Mouse (Mus musculus) G1E (cell line): ENCODE data around the gene Rae1.

Source experiments
- CTCF ChIP-seq: IDR thresholded peaks from 2 replicates; pipeline ENCODE4 v1.5.1; 2012; ENCODE audit warnings: low read depth, low read length, inconsistent platforms, mixed read lengths
- GATA1 ChIP-seq: IDR thresholded peaks from 2 replicates; pipeline ENCODE4 v1.6.1; 2012; ENCODE audit warnings: borderline replicate concordance, low read length, inconsistent platforms, mixed read lengths
- TAL1 ChIP-seq: conservative IDR thresholded peaks from 2 replicates; pipeline ENCODE4 v1.6.1; 2012; ENCODE audit warnings: low read depth, low read length, inconsistent platforms, mixed read lengths

DNA sequence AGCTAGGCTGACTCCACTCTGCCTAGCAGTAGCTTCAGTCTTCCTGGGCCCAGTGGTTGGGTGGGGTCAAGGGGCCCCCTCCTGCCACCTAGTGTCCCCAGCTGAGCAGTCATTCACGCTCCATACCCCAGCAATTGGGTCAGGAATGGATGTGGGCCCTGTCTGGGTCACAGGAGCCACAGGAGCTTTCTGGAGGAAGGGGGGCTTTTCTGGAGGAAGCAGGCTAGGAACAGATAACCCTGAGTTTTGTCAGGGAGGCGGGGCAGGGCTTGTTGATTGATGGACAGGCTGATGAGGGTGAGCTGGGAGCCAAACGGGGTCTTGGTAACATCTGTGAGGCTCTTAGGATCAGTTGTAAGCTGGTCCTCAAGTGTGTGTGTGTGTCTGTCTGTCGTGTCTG is 36.7 kb downstream of the Rae1 start:
- TF ChIP-seq GATA1 (no peak), CTCF (no peak), TAL1 (no peak)
